Mouse (Mus musculus): ENCODE results near the gene Dnm1.

The Dnm1 gene

GRCm38 (mm10) chr2:32339912-32340642 lies 13.1 kb downstream of the Dnm1 start:
- no peak for DNase-seq (ENCODE audit: low spot score)

- no peak for DNase-seq (ENCODE audit: low spot score)
Observed at GRCm38 (mm10) chr2:32335888-32336287, 17.2 kb downstream of the Dnm1 start.

- no peak for DNase-seq (ENCODE audit: low spot score)
Observed at GRCm38 (mm10) chr2:32332159-32332558, 21.0 kb downstream of the Dnm1 start.

GRCm38 (mm10) chr2:32329531-32329930 lies 23.6 kb downstream of the Dnm1 start:
- DNase-seq (ENCODE audit: low spot score) = no peak

- no peak for DNase-seq (ENCODE audit: low spot score)
Observed at GRCm38 (mm10) chr2:32328911-32329460, 24.2 kb downstream of the Dnm1 start.

GRCm38 (mm10) chr2:32327200-32327599 lies 25.9 kb downstream of the Dnm1 start:
- no peak for DNase-seq (ENCODE audit: low spot score)

- DNase-seq (ENCODE audit: low spot score) = no peak
Observed at GRCm38 (mm10) chr2:32325342-32325741, 27.8 kb downstream of the Dnm1 start.

GRCm38 (mm10) chr2:32324322-32324721 lies 28.8 kb downstream of the Dnm1 start:
- no peak for DNase-seq (ENCODE audit: low spot score)

GRCm38 (mm10) chr2:32322754-32323741 lies 30.1 kb downstream of the Dnm1 start:
- no peak for DNase-seq (ENCODE audit: low spot score)

- DNase-seq (ENCODE audit: low spot score) = no peak
Observed at GRCm38 (mm10) chr2:32321591-32322298, 31.4 kb downstream of the Dnm1 start.

GRCm38 (mm10) chr2:32320721-32321120 lies 32.4 kb downstream of the Dnm1 start:
- no peak for DNase-seq (ENCODE audit: low spot score)

GRCm38 (mm10) chr2:32319586-32320580 lies 33.3 kb downstream of the Dnm1 start:
- peak; percentile 48 for DNase-seq (ENCODE audit: low spot score)

- no peak for DNase-seq (ENCODE audit: low spot score)
Observed at GRCm38 (mm10) chr2:32318709-32319585, 34.2 kb downstream of the Dnm1 start.

GRCm38 (mm10) chr2:32317791-32318417 lies 35.2 kb downstream of the Dnm1 start:
- peak; percentile 58 for DNase-seq (ENCODE audit: low spot score)

- no peak for DNase-seq (ENCODE audit: low spot score)
Observed at GRCm38 (mm10) chr2:32316887-32317656, 36.1 kb downstream of the Dnm1 start.

- no peak for DNase-seq (ENCODE audit: low spot score)
Observed at GRCm38 (mm10) chr2:32315751-32316150, 37.4 kb downstream of the Dnm1 start.

GRCm38 (mm10) chr2:32314831-32315230 lies 38.3 kb downstream of the Dnm1 start:
- DNase-seq (ENCODE audit: low spot score) = no peak

GRCm38 (mm10) chr2:32312318-32312964 lies 40.7 kb downstream of the Dnm1 start:
- no peak for DNase-seq (ENCODE audit: low spot score)
